Mouse (Mus musculus): ENCODE measurements around the gene Amt.
"Not testable (repeated sequence)": the region's sequence is repeated elsewhere in the genome, so short reads cannot be mapped to it uniquely, and the experiment has no call there.

The Amt gene

GRCm38 (mm10) chr9:108296453-108297355, at the start of gene Amt:
Gene Amt (plus strand): TSS chr9:108296853.
- no peak for DNase-seq (ENCODE audit: low read depth in 2 of 2, low spot score in 2 of 2)

DNA sequence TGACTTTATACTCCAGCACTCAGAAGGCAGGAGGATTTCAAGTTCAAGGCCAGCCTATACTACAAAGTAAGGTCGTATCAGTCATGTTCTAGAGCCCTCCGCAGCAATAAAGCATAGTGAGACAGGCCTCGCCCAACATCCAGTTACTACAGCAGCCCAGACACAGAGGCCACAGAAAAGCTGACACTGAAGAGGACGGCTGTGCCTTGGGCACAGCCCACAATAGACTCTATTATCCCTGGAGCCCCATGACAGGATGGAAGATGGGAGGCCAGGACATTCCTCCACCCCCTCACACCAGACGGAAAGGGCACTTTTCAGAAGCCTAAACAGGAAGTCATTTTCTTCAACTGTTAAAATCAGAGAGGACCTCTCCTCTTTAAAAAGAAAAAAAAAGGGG, 47.7 kb upstream of the Amt start:
- DNase-seq (ENCODE audit: low read depth in 2 of 2, low spot score in 2 of 2) = no peak

DNA sequence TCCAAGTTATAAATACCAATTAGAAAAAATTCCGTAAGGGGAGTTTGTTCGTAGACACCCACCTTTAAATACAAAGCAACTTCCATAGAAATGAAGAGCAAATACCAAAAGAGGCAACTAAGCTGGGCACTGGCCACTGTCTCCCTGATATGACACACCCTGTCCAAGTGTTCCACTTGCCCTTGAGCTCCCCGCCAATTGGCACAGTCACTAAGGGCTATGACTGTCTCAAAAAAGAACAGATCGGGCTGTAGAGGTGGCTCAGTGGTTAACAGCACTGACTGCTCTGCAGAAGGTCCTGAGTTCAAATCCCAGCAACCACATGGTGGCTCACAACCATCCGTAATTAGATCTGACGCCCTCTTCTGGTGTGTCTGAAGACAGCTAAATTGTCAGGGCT, 44.8 kb upstream of the Amt start:
- no peak for DNase-seq (ENCODE audit: low read depth in 2 of 2, low spot score in 2 of 2)

DNA sequence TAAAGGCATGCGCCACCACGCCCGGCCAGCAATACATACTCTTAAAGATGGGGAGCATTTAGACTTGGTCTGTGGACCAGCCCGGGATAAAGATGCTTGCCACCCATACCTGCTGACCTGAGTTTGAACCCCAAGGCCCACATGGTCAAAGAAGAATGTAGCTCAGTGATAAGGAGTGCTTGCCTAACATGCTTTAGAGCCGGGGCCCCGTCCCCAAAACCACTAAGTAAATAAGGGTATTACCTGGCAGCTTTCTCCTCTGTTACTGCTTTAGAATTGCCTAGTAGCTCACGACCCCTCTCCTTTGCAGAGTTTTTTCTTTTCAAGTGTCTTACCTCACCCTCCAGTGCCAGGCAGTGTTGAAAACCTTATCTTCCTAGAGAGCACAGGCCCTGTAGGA, 43.9 kb upstream of the Amt start:
- no peak for DNase-seq (ENCODE audit: low read depth in 2 of 2, low spot score in 2 of 2)

- DNase-seq (ENCODE audit: low read depth in 2 of 2, low spot score in 2 of 2) = no peak
Observed at GRCm38 (mm10) chr9:108260526-108260925, 36.1 kb upstream of the Amt start.

- DNase-seq (ENCODE audit: low read depth in 2 of 2, low spot score in 2 of 2) = no peak
Observed at GRCm38 (mm10) chr9:108261865-108262264, 34.8 kb upstream of the Amt start.

- no peak for DNase-seq (ENCODE audit: low read depth in 2 of 2, low spot score in 2 of 2)
Observed at GRCm38 (mm10) chr9:108262494-108263049, 34.1 kb upstream of the Amt start.

DNA sequence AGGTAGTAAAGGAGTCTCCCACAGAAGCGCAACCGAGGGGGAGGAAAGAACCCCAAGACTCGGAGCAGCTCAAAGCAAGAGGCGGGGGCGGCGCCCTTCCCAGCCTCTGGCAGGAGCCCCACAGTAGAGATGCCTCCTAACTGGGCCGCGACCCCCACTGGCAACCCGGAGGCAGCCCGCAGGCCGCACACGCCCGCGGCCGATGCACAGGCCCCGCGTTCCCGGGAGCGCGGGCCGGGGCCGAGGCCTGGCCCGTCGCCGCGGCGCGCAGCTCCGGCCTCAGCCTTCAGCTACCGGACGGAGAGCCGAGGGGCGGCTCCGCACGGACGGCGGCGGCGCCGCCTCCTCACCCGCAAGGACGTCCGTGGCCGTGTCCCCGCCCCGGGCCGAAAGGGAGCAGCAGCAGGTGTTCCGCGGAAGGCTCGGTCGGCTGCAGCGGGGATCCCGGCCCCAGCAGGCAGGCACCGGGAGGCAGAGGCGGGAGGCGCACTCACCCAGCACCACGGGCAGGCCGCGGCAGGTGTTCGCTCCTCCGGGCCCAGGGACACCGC, 33.4 kb upstream of the Amt start:
- DNase-seq (ENCODE audit: low read depth in 2 of 2, low spot score in 2 of 2) = peak; percentile 23 to 24

DNA sequence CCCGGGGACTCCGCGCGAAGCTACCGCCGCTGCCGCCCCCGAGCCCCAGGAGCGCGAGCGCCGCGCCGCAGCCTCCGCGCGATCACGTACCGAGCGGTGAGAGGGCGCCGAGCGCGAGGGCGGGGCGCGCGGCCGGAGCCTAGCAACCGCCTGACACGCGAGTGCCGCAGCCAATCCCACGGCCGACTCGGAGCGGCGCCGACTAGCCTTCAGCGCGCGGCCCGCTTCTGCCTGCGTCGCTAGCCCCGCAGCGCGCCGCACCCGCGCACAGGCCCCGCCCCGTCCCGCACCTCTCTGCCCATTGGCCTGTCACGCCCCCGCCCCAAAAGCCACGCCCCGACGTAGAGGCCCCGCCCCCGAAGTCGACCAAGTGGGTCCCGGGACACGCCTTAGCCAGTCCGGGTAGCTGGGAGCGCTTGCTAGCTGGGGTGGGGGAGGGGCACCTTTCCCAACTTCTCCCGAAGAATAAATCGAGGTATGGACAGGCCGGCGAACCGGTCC, 32.9 kb upstream of the Amt start, which contains the start of gene Dag1:
Dag1 (minus strand) TSS at position 269 of the 501 bp plus-strand sequence.
- DNase-seq (ENCODE audit: low read depth in 2 of 2, low spot score in 2 of 2) = peak; percentile 96 to 99

- no peak for DNase-seq (ENCODE audit: low read depth in 2 of 2, low spot score in 2 of 2)
Observed at GRCm38 (mm10) chr9:108264191-108264921, 32.3 kb upstream of the Amt start.

- DNase-seq (ENCODE audit: low read depth in 2 of 2, low spot score in 2 of 2) = no peak
Observed at GRCm38 (mm10) chr9:108266261-108266935, 30.3 kb upstream of the Amt start.

- DNase-seq (ENCODE audit: low read depth in 2 of 2, low spot score in 2 of 2) = no peak
Observed at GRCm38 (mm10) chr9:108267691-108268090, 29.0 kb upstream of the Amt start.

DNA sequence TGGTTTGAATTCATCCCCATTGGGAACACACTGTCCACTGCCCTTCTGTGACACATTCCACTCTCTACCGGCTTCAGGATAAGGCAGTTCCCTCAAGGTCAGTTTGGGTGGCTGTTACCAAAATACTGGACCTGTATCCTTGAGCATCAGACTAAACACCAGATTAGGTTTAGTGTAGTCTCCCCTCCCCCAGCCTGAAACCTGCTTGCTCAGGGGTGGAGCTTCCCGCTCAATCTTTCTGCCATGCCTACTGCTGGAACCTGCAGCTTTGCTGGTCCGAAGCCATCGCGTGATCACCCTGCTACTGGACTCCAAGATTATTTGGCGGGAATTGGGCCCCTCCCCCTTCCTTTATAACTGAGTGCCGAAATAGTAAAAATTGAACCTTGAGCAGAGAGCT, 28.0 kb upstream of the Amt start:
- not testable (repeated sequence) for DNase-seq (ENCODE audit: low read depth in 2 of 2, low spot score in 2 of 2)

- DNase-seq (ENCODE audit: low read depth in 2 of 2, low spot score in 2 of 2) = no peak
Observed at GRCm38 (mm10) chr9:108271941-108272340, 24.7 kb upstream of the Amt start.

DNA sequence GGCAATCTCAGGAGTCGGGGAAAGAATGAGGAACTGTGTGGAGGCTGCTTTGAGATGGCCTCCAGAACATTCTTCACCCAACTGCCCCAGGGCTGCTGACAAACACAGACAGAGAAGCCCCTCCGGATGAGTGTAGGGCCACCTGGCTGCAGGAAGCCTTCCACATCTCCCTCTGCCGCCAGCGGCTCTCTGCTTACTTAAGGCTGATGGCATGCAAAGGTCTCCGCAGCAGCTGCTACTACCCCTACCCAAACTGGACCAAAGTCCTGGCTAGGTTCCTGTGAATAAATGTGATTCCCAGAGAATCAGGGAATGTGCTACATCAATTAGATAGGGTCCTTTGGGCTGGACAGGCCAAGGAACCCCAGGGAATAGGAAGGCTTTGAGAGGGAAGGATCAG, 24.0 kb upstream of the Amt start:
- DNase-seq (ENCODE audit: low read depth in 2 of 2, low spot score in 2 of 2) = no peak

GRCm38 (mm10) chr9:108273485-108273884, 23.2 kb upstream of the Amt start:
- no peak for DNase-seq (ENCODE audit: low read depth in 2 of 2, low spot score in 2 of 2)

- DNase-seq (ENCODE audit: low read depth in 2 of 2, low spot score in 2 of 2) = no peak
Observed at GRCm38 (mm10) chr9:108274476-108275330, 21.9 kb upstream of the Amt start.

DNA sequence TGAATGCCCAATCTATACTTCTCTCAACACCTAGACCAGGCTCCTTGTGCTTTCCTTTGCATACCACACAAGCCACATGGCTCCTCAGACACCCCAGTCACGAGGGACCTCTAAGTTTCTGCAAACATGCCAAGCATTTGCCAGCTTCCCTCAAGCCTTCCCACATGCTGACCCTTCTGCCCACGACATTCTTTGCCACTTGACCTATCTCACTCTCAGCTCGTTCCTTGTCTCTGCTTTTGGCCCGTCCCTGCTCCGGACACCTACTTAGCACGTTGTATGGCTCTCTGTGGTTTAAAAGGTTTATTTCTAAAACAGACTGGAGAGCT, 21.4 kb upstream of the Amt start:
- no peak for DNase-seq (ENCODE audit: low read depth in 2 of 2, low spot score in 2 of 2)

DNA sequence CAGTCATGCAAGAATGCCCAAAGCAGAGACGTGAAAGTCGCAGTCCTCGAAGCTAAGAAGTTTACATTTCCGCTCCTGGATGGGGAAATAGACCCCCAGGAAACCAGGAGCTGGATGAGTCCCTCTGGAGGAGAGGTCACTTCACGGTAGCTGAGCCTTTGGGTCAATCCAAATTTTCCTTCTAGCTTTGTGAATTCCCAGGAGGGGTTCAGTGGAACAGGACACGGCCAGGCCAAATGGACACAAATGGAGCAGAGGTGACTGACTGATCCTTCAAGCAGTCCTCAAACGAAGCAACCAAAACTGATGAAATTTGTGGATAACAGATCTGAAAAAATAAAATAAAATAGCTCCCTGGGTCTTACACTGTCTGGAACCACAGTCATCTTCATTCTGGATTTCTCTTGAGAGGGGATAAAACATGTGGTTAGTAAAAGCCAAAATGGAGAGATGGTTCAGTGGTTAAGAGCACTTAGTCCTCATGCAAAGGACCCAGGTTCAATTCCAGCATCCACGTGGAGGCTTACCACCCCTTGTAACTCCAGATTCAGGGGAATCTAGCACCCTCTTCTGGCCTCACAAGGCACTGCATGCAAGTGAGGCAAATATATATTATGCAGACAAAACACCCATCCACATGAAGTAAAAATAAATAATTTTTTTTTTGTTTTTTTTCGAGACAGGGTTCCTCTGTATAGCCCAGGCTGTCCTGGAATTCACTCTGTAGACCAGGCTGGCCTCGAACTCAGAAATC, 17.8 kb upstream of the Amt start:
- DNase-seq (ENCODE audit: low read depth in 2 of 2, low spot score in 2 of 2) = peak; percentile 41 to 67
